Mouse (Mus musculus): ENCODE measurements at regions not wholly inside any gene's neighbourhood (a gene's known extent, or its start where the extent isn't known, plus 50 kb on each side); places are given as distances from the start of the nearest gene placed in this dataset.

DNA sequence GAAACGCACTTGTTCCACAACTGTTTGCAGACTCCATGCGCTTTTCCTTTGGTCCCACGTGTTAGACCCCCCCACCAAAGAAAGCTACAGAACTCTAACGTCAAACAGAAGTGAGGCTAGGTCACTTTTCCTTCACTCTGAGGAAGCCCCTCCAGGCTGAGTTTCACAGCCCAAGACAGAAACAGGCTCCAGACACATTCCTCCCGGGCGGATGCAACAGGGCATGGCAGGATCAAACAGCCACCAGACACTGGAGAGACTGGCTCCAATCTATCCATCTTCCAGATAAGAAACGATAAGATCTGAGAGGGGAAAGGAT lies 97.9 kb downstream of the Tmco5 start:
- no peaks in the 10 kb centered on the region for H3K36me3 ChIP-seq (ENCODE audit: insufficient read depth, low read length)
- H3K9me3 ChIP-seq (ENCODE audit: low read length): no peaks in the 10 kb centered on the region
- peak overlapping the region; percentile 84 for H3K4me3 ChIP-seq (replicated peaks; ENCODE audit: low read length)
- peaks cover 91% of the 10 kb centered on the region for H3K4me1 ChIP-seq (replicated peaks; ENCODE audit: low read depth, low read length)
- TF ChIP-seq CTCF (conservative IDR thresholded peaks at IDR 0.05; ENCODE audit: low read length) (no peak), NANOG (IDR thresholded peaks at IDR 0.05; ENCODE audit: borderline replicate concordance, low read length) (no peak), POU5F1 (IDR thresholded peaks at IDR 0.05; ENCODE audit: borderline replicate concordance, low read length) (no peak)
- no peaks in the 10 kb centered on the region for H3K27me3 ChIP-seq (ENCODE audit: insufficient read depth, low read length)

DNA sequence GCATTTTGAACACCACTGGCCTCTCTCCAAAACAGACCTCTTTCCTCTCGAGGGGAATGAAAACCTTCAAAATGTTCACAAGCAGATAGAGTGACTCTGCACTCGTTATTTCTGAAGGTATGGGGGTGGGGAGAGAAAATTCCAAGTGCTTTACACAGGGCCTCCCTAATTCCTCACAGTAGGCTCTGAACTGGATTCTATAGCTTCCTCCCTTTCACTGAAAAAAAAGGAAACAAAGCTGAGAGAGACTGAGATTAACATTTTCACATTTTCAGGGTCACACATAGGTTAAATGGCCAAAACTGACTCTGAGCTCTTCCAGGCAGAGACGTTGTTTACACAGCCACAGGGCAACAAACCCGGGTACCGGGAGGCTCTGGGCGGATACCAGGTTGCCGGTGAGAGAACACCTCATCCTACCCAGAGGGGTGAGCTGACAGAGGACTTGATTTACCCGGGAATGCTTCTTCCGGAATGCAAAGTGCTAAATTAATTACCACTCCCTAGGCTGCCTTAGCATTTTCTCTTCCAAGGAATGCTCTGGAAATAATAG lies 98.5 kb downstream of the Tmco5 start:
- peaks cover 90% of the 10 kb centered on the region for H3K4me1 ChIP-seq (replicated peaks; ENCODE audit: low read depth, low read length)
- no peaks in the 10 kb centered on the region for H3K9me3 ChIP-seq (ENCODE audit: low read length)
- peak overlapping the region; percentile 84 for H3K4me3 ChIP-seq (replicated peaks; ENCODE audit: low read length)
- H3K27me3 ChIP-seq (ENCODE audit: insufficient read depth, low read length): no peaks in the 10 kb centered on the region
- TF ChIP-seq CTCF (conservative IDR thresholded peaks at IDR 0.05; ENCODE audit: low read length) (no peak), NANOG (IDR thresholded peaks at IDR 0.05; ENCODE audit: borderline replicate concordance, low read length) (peak; percentile 64; the same call in 1 of the 2 replicates)
- H3K36me3 ChIP-seq (ENCODE audit: insufficient read depth, low read length): no peaks in the 10 kb centered on the region

DNA sequence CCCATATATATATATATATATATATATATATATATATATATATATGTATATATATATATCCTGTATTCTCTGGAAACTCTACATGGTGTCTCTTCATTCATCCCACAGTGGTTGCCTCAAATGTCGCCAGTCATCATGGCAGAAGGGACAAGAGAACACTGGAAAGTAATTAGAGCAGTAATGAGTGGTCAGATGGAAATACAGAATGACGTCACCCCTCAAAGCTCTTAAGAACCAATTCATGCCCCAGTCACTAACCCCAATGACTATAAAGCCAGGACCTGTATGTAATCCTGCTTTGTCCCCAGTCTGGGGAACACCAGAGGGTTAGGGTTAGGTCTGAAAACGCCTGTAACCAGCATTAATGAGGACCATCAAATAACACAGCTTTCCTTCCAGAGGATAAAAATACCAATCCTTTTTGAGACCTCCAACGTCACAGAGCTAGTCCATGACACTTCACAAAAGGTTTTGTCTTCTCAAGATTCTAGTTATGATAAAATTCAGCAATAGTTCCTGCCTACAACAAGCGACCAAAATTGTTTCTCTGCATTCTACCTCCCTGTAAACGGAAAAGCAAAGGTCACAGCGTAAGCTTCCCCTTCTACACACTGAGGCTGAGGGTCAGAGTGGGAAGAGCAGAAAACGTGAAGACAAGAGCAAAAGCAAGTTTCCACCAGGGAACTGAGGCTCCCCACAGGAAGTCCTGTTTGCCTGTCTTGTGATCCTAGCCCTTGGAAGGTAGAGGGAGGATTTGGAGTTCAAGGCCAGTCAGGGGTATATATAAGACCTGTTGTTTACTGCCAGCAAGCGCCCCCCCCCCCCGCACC lies 99.5 kb downstream of the Tmco5 start:
- no peaks in the 10 kb centered on the region for H3K36me3 ChIP-seq (ENCODE audit: insufficient read depth, low read length)
- peaks cover 89% of the 10 kb centered on the region for H3K4me1 ChIP-seq (replicated peaks; ENCODE audit: low read depth, low read length)
- H3K4me3 ChIP-seq (replicated peaks; ENCODE audit: low read length): 0 out of 2 replicates have a peak overlapping the region, but pooled peaks have one; percentile 13
- TF ChIP-seq POU5F1 (IDR thresholded peaks at IDR 0.05; ENCODE audit: borderline replicate concordance, low read length): no peak
- no peaks in the 10 kb centered on the region for H3K27me3 ChIP-seq (ENCODE audit: insufficient read depth, low read length)
- no peaks in the 10 kb centered on the region for H3K9me3 ChIP-seq (ENCODE audit: low read length)

DNA sequence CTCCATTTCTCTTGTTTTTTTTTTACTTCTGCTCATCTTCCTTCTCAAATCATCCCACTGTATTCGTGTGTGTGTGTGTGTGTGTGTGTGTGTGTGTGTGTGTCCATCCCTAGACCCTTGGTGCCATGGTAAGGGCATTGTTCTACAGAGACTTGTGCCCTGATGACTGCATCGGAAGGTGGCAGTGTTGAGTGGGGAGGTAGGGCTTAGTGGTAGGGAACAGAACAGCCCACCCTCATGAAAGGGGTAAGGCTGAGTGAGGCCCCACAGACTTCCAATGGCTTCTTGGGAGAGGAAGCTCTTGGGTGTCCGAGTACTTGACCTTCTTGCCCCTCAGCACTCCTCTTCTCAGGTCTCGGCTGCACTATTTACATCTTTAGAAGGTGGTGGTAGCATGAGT lies 100.3 kb downstream of the Tmco5 start:
- H3K4me3 ChIP-seq (replicated peaks; ENCODE audit: low read length): 0 out of 2 replicates have a peak overlapping the region, but pooled peaks have one; percentile 13
- H3K27me3 ChIP-seq (ENCODE audit: insufficient read depth, low read length): no peaks in the 10 kb centered on the region
- peaks cover 81% of the 10 kb centered on the region for H3K4me1 ChIP-seq (replicated peaks; ENCODE audit: low read depth, low read length)
- no peaks in the 10 kb centered on the region for H3K9me3 ChIP-seq (ENCODE audit: low read length)
- no peaks in the 10 kb centered on the region for H3K36me3 ChIP-seq (ENCODE audit: insufficient read depth, low read length)
- TF ChIP-seq NANOG (IDR thresholded peaks at IDR 0.05; ENCODE audit: borderline replicate concordance, low read length): no peak

DNA sequence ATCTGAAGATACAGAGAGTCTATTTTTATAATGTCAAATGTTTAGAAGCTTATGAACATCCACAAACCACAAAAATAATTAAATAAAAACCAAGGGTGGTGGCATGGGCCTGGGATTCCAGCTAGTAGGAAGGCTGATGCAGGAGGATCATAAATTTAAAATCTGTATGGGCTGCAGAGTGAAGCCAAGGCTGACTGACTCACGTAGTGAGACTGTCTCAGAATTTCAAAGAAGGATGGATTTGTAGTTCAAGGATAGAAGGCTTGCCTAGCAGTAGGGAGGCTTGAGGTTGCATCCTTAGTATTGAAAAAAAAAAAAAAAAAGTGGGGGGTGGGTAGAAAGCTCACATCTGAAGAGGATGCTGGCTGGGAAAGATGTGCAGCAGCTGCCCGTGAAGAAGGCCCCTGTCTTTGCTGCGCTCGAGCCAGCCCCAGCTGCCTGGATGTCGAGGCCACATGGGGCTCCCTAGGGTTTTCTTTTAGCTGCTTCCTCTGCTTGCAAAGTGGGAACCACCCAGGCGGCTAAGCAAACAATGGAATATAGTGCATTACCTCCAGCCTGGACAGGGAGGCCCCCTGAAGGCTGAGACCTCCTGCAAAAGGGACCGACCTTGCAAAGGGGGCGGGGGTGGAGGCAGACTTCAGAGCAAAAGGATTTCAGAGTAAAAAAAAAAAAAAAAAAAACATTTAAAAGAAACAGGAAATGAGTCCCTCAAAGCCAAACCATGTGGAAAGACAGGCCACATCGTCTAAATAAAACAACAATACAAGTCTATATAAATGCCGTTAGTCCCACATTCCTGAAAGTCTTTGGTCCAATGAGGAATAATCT lies 101.3 kb downstream of the Tmco5 start:
- no peak for TF ChIP-seq CTCF (conservative IDR thresholded peaks at IDR 0.05; ENCODE audit: low read length)
- TF ChIP-seq NANOG (IDR thresholded peaks at IDR 0.05; ENCODE audit: borderline replicate concordance, low read length): no peak
- H3K4me1 ChIP-seq (replicated peaks; ENCODE audit: low read depth, low read length): peaks cover 71% of the 10 kb centered on the region
- peak overlapping the region; percentile 17; the same call in 1 of the 2 replicates for H3K4me3 ChIP-seq (replicated peaks; ENCODE audit: low read length)
- H3K27me3 ChIP-seq (ENCODE audit: insufficient read depth, low read length): no peaks in the 10 kb centered on the region
- no peaks in the 10 kb centered on the region for H3K9me3 ChIP-seq (ENCODE audit: low read length)
- no peaks in the 10 kb centered on the region for H3K36me3 ChIP-seq (ENCODE audit: insufficient read depth, low read length)

DNA sequence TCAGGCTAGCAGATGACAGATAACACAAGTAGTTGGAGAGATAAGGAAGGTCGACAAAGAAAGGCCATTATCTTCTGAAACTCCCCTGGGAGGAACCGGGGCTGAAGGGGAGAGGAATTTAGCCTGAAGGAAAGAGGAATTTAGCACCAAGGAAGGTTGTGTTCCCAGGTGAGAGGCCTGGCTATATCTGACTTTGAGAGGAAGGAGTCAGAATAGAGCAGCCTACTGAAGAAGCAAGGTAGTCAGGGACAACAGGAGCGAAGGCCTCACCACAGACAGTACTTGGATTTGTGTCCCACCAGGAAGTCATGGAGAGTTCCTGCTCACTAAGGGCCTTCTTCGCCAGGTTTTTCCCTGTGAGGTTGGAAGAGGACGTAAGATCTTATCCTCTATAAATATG lies 102.2 kb downstream of the Tmco5 start:
- no peaks in the 10 kb centered on the region for H3K36me3 ChIP-seq (ENCODE audit: insufficient read depth, low read length)
- no peaks in the 10 kb centered on the region for H3K27me3 ChIP-seq (ENCODE audit: insufficient read depth, low read length)
- no peaks in the 10 kb centered on the region for H3K9me3 ChIP-seq (ENCODE audit: low read length)
- H3K4me3 ChIP-seq (replicated peaks; ENCODE audit: low read length): peak overlapping the region; percentile 29
- peaks cover 66% of the 10 kb centered on the region for H3K4me1 ChIP-seq (replicated peaks; ENCODE audit: low read depth, low read length)
- TF ChIP-seq NANOG (IDR thresholded peaks at IDR 0.05; ENCODE audit: borderline replicate concordance, low read length) (no peak), POU5F1 (IDR thresholded peaks at IDR 0.05; ENCODE audit: borderline replicate concordance, low read length) (no peak), CTCF (conservative IDR thresholded peaks at IDR 0.05; ENCODE audit: low read length) (no peak)

DNA sequence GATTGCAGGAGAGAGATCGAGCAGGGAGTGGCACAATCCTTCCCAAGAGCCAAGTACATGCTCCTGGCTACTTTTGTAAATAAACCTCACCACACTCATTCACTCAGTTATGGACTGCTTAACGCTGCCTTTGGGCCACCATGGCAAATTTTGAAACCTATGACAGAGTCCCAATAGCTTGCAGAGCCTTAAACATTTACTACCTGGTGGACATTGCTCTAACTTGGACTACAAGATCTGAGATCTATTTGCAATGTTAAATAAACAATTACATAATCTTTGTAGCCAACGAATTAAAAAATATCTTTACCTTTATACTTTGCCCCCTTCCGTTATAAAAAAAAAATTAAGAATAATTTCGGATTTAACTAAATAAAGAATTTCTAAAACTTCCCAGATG lies 104.9 kb downstream of the Tmco5 start:
- no peaks in the 10 kb centered on the region for H3K9me3 ChIP-seq (ENCODE audit: low read length)
- H3K4me1 ChIP-seq (replicated peaks; ENCODE audit: low read depth, low read length): peaks cover 42% of the 10 kb centered on the region
- no peak for TF ChIP-seq POU5F1 (IDR thresholded peaks at IDR 0.05; ENCODE audit: borderline replicate concordance, low read length)
- TF ChIP-seq NANOG (IDR thresholded peaks at IDR 0.05; ENCODE audit: borderline replicate concordance, low read length): no peak
- no peak for TF ChIP-seq CTCF (conservative IDR thresholded peaks at IDR 0.05; ENCODE audit: low read length)

DNA sequence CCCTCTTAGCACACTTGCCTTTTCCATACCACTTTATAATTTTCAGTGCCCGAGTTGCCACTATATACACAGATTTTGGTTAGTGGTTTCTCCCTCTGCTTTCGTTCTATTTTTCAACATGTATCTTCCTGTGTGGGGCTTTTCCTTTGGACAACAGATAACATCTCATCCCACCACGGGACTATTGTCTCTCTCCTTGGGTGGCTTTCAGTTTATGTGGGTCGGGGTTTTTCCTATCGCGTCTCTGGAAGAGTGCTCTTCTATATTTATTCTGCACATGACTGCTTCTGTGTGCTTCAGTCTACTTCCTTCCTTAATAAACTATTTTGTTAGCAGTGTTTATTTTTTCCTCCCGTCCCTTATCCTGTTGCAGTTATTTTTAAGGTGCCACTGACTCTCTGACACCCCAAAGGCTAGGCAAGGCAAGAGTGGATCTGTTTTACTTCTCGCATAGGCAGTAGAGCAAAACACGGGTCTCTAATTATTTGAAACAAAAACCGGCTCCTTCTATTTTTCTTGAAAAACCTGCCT lies 105.4 kb downstream of the Tmco5 start:
- TF ChIP-seq POU5F1 (IDR thresholded peaks at IDR 0.05; ENCODE audit: borderline replicate concordance, low read length) (no peak), NANOG (IDR thresholded peaks at IDR 0.05; ENCODE audit: borderline replicate concordance, low read length) (no peak), CTCF (conservative IDR thresholded peaks at IDR 0.05; ENCODE audit: low read length) (no peak)
- Histone ChIP-seq H3K4me3 (replicated peaks; ENCODE audit: low read length) (no peak overlapping the region), H3K36me3 (ENCODE audit: insufficient read depth, low read length) (no peaks in the 10 kb centered on the region), H3K4me1 (replicated peaks; ENCODE audit: low read depth, low read length) (peaks cover 37% of the 10 kb centered on the region), H3K27me3 (ENCODE audit: insufficient read depth, low read length) (no peaks in the 10 kb centered on the region), H3K9me3 (ENCODE audit: low read length) (no peaks in the 10 kb centered on the region)

More for the DNA sequence above, 104.9 kb downstream of the Tmco5 start:
- no peaks in the 10 kb centered on the region for H3K36me3 ChIP-seq (ENCODE audit: insufficient read depth, low read length)
- H3K27me3 ChIP-seq (ENCODE audit: insufficient read depth, low read length): no peaks in the 10 kb centered on the region
- no peak overlapping the region for H3K4me3 ChIP-seq (replicated peaks; ENCODE audit: low read length)
